Mouse (Mus musculus): ENCODE results near the gene Smg6.
A peak's percentile ranks its signal among the peaks of the same experiment; 100 is the strongest.
"Not testable (repeated sequence)": the region's sequence is repeated elsewhere in the genome, so short reads cannot be mapped to it uniquely, and the experiment has no call there.

Smg6 gene

DNA sequence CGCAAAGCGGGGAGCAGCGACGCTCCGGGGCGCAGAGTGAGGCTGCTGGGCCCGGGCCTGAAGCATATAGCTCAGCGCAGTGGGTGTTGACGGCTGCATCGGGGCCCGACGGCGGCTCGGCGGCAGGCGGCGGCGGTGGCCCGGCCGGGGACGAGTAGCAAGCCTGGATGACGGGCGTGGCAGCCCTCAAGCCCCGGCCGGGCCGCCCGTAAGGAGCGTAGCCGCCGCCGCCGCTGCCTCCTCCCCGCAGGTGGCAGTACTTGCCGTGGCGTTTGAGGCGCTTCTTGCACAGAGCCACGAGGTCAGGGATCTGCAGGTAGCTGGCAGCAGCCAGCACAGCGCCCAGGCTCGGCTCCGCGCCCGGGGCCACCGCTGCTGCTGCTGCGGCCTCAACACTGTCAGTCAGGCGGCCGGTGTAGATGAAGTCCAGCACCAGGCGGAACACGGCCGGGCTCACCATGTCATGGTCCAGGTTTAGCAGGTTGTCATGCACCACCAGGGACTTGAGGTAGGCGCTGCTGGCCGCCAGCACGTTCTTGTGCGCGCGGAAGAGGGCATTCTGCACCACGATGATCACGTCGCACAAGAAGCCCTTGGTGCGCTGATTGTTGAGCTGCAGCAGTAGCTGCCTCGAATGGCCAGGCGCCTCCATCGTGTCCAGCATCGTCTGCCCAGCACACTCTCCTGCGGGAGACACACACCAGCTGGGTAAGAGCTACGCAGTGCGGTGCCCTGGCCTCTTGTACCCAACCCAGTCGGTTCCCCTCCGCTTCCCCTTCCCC is 241.4 kb downstream of the Smg6 start:
- no peak for DNase-seq (ENCODE audit: low spot score)

- DNase-seq (ENCODE audit: low spot score), result no peak
Measured at GRCm38 (mm10) chr11:75167643-75168589, 242.3 kb downstream of the Smg6 start.

GRCm38 (mm10) chr11:75168590-75169361 is 243.2 kb downstream of the Smg6 start:
- peak; percentile 83 for DNase-seq (ENCODE audit: low spot score)

GRCm38 (mm10) chr11:75169405-75170080 is 243.9 kb downstream of the Smg6 start, which contains the start of gene Hic1:
Hic1 (minus strand) TSS chr11:75169519.
- no peak for DNase-seq (ENCODE audit: low spot score)

- DNase-seq (ENCODE audit: low spot score), result peak; percentile 87
Measured at GRCm38 (mm10) chr11:75170136-75170751, 244.6 kb downstream of the Smg6 start.

DNA sequence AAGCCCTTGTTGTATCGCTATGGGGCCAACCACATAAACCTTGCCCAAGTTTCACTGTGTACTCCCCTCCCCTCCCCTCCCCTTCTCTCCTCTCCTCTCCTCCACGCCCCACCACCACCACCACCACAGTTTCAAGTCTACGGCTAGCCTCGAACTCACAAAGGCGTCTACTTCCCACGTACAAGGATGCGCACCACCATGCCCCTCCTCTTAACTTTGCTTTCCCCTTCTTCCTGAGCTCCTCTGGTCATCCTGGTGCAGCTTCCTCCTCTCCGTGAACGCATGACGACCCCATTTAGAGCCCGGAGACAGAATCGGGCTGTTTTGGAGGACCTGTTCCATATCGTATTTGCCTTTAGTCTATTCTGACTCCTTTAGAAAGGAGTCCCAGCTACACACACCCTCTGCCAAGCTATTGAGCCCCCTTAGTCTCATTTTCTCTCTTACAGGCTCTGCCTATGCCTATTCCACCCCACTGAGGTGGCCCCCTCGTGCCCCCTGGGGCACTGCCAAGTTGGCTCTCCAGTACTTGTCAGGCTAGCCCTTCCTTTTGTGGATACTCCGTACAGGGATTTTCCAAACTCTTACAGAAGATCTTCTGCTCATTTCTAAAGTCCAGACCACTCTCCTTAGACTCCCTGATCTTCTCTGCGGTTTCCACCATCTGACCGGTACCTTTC is 245.7 kb downstream of the Smg6 start:
- DNase-seq (ENCODE audit: low spot score), result no peak

DNA sequence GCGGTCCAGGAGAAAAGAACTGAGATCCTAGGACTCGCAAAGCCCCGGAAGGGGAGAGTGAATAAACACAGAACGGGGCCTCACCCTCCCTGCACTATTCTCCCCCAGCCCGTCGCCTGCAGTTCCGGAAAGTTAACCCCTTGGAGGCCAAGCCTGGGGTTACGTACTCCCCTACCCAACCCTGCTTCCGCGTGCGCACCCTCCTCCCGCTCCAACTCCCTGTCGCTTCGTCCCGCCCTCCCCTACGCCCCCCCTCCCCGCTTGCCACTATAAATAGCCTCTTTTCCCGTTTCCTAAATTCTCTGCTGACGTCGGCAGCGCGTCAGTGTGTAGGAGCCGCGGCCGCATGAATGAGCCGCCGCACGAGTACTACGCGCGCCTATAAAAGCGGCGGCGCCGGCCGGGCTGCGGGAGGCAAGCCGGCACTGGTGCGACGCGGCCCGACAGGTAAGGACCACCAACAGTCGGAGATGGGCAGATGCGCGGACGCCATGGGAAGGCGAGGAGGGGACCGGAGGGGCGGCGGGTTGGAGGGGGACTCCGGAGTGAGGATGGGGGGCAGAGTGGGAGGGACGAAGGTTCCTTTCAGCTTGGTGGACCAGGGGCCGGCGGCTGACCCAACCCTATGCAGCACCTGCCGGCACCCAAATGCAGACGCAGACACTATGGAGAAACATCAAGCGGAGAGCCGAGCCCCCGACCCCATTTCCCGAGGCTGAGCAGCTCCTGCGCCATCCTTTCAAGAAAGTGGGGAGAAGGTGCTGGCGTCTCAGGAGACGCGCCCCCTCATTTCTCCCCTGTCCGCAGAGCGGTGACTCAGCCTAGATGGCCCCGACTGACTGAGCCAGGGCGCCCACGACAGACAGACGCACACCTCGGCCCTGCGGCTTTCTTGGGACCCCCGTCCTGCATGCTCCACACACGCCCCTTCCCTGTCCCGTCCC is 246.8 kb downstream of the Smg6 start:
- DNase-seq (ENCODE audit: low spot score), result no peak

- peak; percentile 87 for DNase-seq (ENCODE audit: low spot score)
Measured at GRCm38 (mm10) chr11:75173095-75173798, 247.6 kb downstream of the Smg6 start.

- no peak for DNase-seq (ENCODE audit: low spot score)
Measured at GRCm38 (mm10) chr11:75173799-75174165, 248.2 kb downstream of the Smg6 start.

DNA sequence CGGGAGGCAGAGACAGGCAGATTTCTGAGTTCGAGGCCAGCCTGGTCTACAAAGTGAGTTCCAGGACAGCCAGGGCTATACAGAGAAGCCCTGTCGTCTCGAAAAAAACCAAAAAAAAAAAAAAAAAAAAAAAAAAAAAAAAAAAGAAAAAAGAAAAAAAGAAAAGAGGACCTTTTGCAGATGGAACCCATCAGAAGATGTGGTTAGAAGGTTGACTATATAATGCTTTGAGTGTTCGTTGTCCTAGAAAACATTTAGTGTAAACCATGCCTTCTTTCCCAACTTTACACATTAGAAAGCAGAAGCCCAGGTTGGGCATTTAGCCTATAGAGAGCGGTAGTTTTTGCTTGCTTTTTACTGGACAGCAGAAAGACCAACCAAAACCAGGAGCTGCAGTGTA is 249.0 kb downstream of the Smg6 start:
- not testable (repeated sequence) for DNase-seq (ENCODE audit: low spot score)

- no peak for DNase-seq (ENCODE audit: low spot score)
Measured at GRCm38 (mm10) chr11:75178011-75178410, 252.4 kb downstream of the Smg6 start.

DNA sequence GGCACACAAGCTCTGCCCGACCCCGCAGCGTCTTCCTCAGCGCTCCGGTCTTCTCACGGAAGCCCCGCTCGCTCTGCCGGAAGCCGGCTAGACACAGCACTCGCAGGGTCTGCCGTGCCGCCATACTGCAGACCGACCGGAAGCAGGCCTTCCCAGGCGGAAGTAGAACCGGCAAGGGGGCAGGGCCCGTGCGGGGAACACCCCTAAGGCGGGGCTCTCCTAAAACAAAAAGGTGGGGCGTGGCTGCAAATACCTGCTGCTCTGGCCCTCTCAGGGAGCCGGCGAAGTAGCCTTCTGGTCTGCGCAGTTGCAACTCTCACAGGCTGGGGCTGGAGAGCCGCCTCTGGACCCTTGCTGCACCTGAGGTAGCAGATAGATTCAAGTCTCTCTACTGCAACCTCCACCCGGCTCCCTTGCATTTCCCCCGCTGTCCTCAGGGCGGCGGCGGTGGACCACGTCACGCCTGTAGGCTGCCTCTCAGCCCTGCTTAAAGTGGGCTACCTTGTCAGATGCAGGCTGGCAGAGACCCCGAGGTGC is 253.1 kb downstream of the Smg6 start, which contains the start of gene Ovca2:
Gene Ovca2, minus strand, starts transcription at position 164 of the 537 bp plus-strand sequence.
- DNase-seq (ENCODE audit: low spot score), result peak; percentile 90

GRCm38 (mm10) chr11:75183917-75184570 is 258.4 kb downstream of the Smg6 start:
- no peak for DNase-seq (ENCODE audit: low spot score)

- DNase-seq (ENCODE audit: low spot score), result no peak
Measured at GRCm38 (mm10) chr11:75184573-75184972, 258.9 kb downstream of the Smg6 start.

GRCm38 (mm10) chr11:75184986-75185385 is 259.4 kb downstream of the Smg6 start:
- DNase-seq (ENCODE audit: low spot score), result no peak

DNA sequence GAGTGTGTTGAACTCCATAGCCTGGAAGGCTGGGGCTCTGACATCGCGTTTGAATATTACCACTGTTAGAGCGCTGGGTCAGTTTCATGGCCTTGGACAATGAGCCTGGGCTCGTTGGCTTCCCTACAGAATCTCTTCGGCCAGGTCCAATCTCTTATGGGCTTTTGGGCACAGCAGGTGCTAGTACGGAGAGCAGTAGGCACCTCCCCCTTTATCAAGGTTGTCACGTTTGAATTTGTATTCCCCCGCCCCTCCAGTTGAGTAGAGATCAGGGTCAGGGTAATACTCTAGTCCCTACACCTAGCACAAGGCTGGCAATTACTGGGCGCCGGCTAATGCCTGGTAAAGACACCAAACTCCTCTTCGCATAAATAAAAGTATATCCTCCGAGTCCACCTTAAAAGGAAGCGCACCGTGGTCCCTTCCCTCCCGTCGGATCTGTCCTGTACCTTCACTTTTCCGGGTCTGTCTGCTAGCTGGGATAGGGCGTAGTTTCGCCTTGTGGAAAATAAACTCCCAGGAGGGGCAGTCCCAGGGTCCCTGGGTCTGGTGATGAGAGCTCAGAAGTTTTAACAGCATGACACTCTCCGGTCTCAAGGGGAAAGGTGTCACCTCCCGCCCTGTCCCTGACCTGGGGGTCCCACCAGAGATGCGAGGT is 264.2 kb downstream of the Smg6 start:
- DNase-seq (ENCODE audit: low spot score), result no peak

DNA sequence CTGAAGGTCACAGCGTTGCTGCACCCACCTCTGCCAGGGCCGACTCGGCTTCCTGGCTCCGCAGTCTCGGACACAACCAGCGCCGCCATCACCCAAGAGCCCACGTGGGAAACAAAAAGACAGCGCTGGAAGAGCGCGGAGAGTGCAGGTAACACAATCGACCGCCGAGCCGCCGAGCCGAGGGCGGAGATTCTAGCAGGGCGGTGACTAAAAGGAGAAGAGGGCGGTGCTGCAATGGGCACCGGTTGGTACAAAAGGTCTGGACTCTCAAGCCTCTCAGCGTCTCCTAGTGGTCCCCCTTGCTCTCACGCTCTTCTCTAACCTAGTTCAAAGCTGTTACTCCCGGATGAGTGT is 264.7 kb downstream of the Smg6 start:
- DNase-seq (ENCODE audit: low spot score), result peak; percentile 82

Data from testis, postnatal 14 days (tissue).